Mouse (Mus musculus) embryonic facial prominence, embryonic 14.5 days (tissue): Measurements from ENCODE around the gene Gpr162. TPM values are rescaled to one million over a fixed set of nuclear protein-coding genes. Genes with fewer than 3 reads are reported as not detected.
A peak's percentile ranks its signal among the peaks of the same experiment; 100 is the strongest.

Source experiments
- ATAC-seq: fragments of 200-750 bp; cut with Nextera tagmentation; 2 replicates; pipeline ENCODE4 v1.8.0; 2017; ENCODE audit warnings: low read depth, moderate number of reproducible peaks, moderate TSS enrichment
- DNase-seq: peaks from one replicate; pipeline ENCODE4 v3.0.0-alpha.2; 2015; ENCODE audit warnings: low spot score
- H3K27ac ChIP-seq: fragments of 300-500 bp; sonication (generic); replicated peaks from 2 replicates; pipeline ENCODE4 v1.5.1; 2014; ENCODE audit warnings: low read depth, mild to moderate bottlenecking, low read length, moderate library complexity
- H3K27me3 ChIP-seq: fragments of 300-500 bp; sonication (generic); replicated peaks from 2 replicates; pipeline ENCODE4 v1.6.1; 2014; ENCODE audit warnings: low read length; ENCODE audit not compliant: control insufficient read depth, insufficient read depth
- H3K36me3 ChIP-seq: fragments of 300-500 bp; sonication (generic); 2 replicates; pipeline ENCODE4 v1.6.1; 2014; ENCODE audit warnings: low read length, mixed read lengths; ENCODE audit not compliant: control insufficient read depth, insufficient read depth
- H3K4me1 ChIP-seq: fragments of 300-500 bp; sonication (generic); 2 replicates; pipeline ENCODE4 v1.6.1; 2014; ENCODE audit warnings: antibody characterized with exemption, low read length; ENCODE audit not compliant: control insufficient read depth, insufficient read depth
- H3K4me2 ChIP-seq: fragments of 300-500 bp; sonication (generic); 2 replicates; pipeline ENCODE4 v1.6.1; 2014; ENCODE audit warnings: low read depth, mild to moderate bottlenecking, low read length, moderate library complexity, mixed read lengths
- H3K4me3 ChIP-seq: fragments of 300-500 bp; sonication (generic); 2 replicates; pipeline ENCODE4 v1.5.1; 2014; ENCODE audit warnings: low read depth, mild to moderate bottlenecking, low read length
- H3K9ac ChIP-seq: fragments of 300-500 bp; sonication (generic); 2 replicates; pipeline ENCODE4 v1.6.1; 2014; ENCODE audit warnings: low read depth, mild to moderate bottlenecking, low read length, moderate library complexity, mixed read lengths
- H3K9me3 ChIP-seq: fragments of 300-500 bp; sonication (generic); 2 replicates; pipeline ENCODE4 v1.6.1; 2016; ENCODE audit warnings: low read length; ENCODE audit not compliant: control insufficient read depth
- WGBS: fragments of 180-500 bp; shearing (Covaris S2); extraction: QIAGEN DNeasy Blood & Tissue Kit; methylation state at CpG from one replicate; pipeline ENCODE4 v1.1.7; 2014; 5-methylcytosine and 5-hydroxymethylcytosine counted together
- polyA plus RNA-seq: library from polyadenylated mRNA; unstranded; fragments of >200 nt; fragmentation: Nextera tagmentation; extraction: Ambion mirVana; gene quantifications from 2 replicates; pipeline ENCODE4 v1.2.1, GENCODE M21; 2014

Gene Gpr162
- polyA plus RNA-seq, 1 experiment from 2014 or later, result 0.95 TPM

- Histone ChIP-seq H3K9me3 (no peaks in the 10 kb centered on the region), H3K4me2 (no peak within 1 kb of the TSS), H3K27me3 (no peaks in the 10 kb centered on the region), H3K4me3 (no peak within 1 kb of the TSS), H3K9ac (no peak within 1 kb of the TSS), H3K27ac (no peak within 1 kb of the TSS), H3K4me1 (no peaks in the 10 kb centered on the region; the same call in 1 of the 2 replicates), H3K36me3 (no peaks in the 10 kb centered on the region)
- DNase-seq, result no peak
- ATAC-seq, result no peak
- 78% methylated on average over 9 of the region's 9 CpGs for WGBS
Observed at GRCm38 (mm10) chr6:124887986-124888385, 24.2 kb upstream of the Gpr162 start, which contains the start of gene Cd4. Cd4 (minus strand) TSS chr6:124888221.

GRCm38 (mm10) chr6:124885956-124886381 is 22.2 kb upstream of the Gpr162 start:
- WGBS, result 88% methylated on average over 8 of the region's 8 CpGs
- Histone ChIP-seq H3K36me3 (no peaks in the 10 kb centered on the region), H3K4me1 (no peaks in the 10 kb centered on the region; the same call in 1 of the 2 replicates)

GRCm38 (mm10) chr6:124884714-124885500 is 21.1 kb upstream of the Gpr162 start:
- Histone ChIP-seq H3K9me3 (no peaks in the 10 kb centered on the region), H3K27me3 (no peaks in the 10 kb centered on the region), H3K4me2 (no peak overlapping the region), H3K4me3 (no peak overlapping the region), H3K27ac (no peak overlapping the region), H3K9ac (no peak overlapping the region), H3K4me1 (no peaks in the 10 kb centered on the region; the same call in 1 of the 2 replicates), H3K36me3 (no peaks in the 10 kb centered on the region)
- DNase-seq, result peak; percentile 40
- WGBS, result 70% methylated on average over 10 of the region's 10 CpGs
- ATAC-seq, result no peak

More at GRCm38 (mm10) chr6:124885956-124886381, 22.2 kb upstream of the Gpr162 start:
- DNase-seq (no peak), ATAC-seq (no peak)
- H3K27ac ChIP-seq, result no peak overlapping the region
- H3K9ac ChIP-seq, result no peak overlapping the region
- no peaks in the 10 kb centered on the region for H3K9me3 ChIP-seq
- H3K27me3 ChIP-seq, result no peaks in the 10 kb centered on the region
- no peak overlapping the region for H3K4me2 ChIP-seq
- no peak overlapping the region for H3K4me3 ChIP-seq

DNA sequence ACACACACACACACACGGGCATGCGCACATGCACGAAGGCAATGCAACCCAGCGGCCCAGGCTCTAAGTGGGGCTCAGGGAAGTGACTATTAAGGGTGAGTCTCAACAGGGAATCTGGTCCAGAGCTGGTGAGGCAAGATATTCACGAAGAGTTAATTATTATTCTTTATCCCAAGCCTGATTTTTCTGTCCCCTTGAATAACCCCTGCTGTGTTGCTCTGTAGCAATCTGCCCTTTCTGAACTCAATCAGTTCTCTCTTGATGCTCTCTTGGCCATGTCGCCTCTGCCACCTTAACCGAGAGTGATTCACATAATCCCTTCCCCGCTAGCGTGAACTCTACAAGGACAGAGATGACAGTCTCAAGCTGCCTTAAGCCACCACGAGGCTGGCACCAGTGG is 19.6 kb upstream of the Gpr162 start:
- H3K9me3 ChIP-seq, result no peaks in the 10 kb centered on the region
- H3K36me3 ChIP-seq, result no peaks in the 10 kb centered on the region
- H3K4me2 ChIP-seq, result no peak overlapping the region
- no peak for DNase-seq
- ATAC-seq, result no peak
- H3K4me1 ChIP-seq, result no peaks in the 10 kb centered on the region; the same call in 1 of the 2 replicates
- 82% methylated on average over 10 of the region's 10 CpGs for WGBS
- H3K27me3 ChIP-seq, result no peaks in the 10 kb centered on the region
- H3K27ac ChIP-seq, result no peak overlapping the region
- H3K9ac ChIP-seq, result no peak overlapping the region
- no peak overlapping the region for H3K4me3 ChIP-seq

DNA sequence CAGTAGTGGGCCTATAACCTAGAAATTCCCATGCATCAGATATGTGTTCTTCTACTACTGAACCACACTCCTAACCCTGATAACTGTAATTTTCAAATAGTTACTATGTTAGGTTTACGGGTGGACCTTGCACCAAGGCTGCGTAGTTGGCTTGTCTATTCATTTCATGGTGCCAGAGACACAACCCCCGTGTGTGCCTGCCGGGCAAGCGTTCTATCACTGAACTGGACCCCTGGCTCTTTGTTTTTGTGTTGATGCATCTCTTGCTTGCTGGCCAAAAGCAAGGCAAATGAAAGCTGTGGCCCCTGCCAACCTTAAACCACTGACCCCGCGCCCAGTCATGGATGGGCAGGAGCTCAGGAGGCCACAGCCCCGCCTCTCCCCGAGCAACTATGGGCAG is 18.0 kb upstream of the Gpr162 start:
- no peak for ATAC-seq
- Histone ChIP-seq H3K27ac (no peak overlapping the region), H3K4me2 (no peak overlapping the region), H3K4me1 (no peaks in the 10 kb centered on the region; the same call in 1 of the 2 replicates), H3K9ac (no peak overlapping the region), H3K36me3 (no peaks in the 10 kb centered on the region), H3K9me3 (no peaks in the 10 kb centered on the region), H3K27me3 (no peaks in the 10 kb centered on the region), H3K4me3 (no peak overlapping the region)
- no peak for DNase-seq
- WGBS, result 88% methylated on average over 9 of the region's 9 CpGs

DNA sequence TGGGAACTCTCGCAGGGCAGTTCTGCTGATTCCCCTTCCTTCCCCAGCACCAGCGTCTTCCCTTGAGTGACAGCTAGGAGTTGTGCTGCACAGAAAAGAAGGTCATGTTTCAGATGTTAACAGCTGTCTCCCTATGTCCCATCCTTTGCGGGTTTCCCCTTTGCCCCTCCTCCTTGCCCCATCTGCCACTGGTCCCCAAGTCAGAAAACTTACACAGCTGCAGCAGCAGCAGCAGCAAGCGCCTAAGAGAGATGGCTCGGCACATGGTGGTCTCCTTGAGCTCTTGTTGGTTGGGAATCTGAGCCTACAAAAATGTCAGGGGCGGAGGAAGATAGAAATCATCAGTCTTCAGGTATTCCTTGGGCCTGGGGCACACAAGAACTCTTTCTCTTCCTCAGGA is 15.6 kb upstream of the Gpr162 start:
- Histone ChIP-seq H3K4me1 (no peaks in the 10 kb centered on the region), H3K9ac (no peak overlapping the region), H3K4me3 (no peak overlapping the region), H3K9me3 (no peaks in the 10 kb centered on the region), H3K36me3 (no peaks in the 10 kb centered on the region), H3K27me3 (no peaks in the 10 kb centered on the region), H3K4me2 (no peak overlapping the region), H3K27ac (no peak overlapping the region)
- WGBS, result 49% methylated on average over 6 of the region's 6 CpGs
- DNase-seq (no peak), ATAC-seq (peak; percentile 22; the same call in 1 of the 2 replicates)

GRCm38 (mm10) chr6:124874348-124874747 is 10.6 kb upstream of the Gpr162 start:
- DNase-seq (no peak), ATAC-seq (no peak)
- no peak overlapping the region for H3K4me2 ChIP-seq
- no peak overlapping the region for H3K27ac ChIP-seq
- WGBS, result 37% methylated on average over 3 of the region's 3 CpGs
- no peaks in the 10 kb centered on the region for H3K9me3 ChIP-seq
- H3K4me1 ChIP-seq, result no peaks in the 10 kb centered on the region
- no peaks in the 10 kb centered on the region for H3K27me3 ChIP-seq
- H3K36me3 ChIP-seq, result no peaks in the 10 kb centered on the region
- no peak overlapping the region for H3K4me3 ChIP-seq
- no peak overlapping the region for H3K9ac ChIP-seq

- Histone ChIP-seq H3K4me3 (no peak overlapping the region), H3K4me2 (no peak overlapping the region), H3K4me1 (peaks cover 7% of the 10 kb centered on the region), H3K27ac (no peak overlapping the region), H3K36me3 (no peaks in the 10 kb centered on the region), H3K9ac (no peak overlapping the region), H3K27me3 (no peaks in the 10 kb centered on the region), H3K9me3 (no peaks in the 10 kb centered on the region)
- WGBS, result 62% methylated on average over 6 of the region's 7 CpGs
- no peak for ATAC-seq
- DNase-seq, result no peak
Observed at GRCm38 (mm10) chr6:124866560-124866959, 2.8 kb upstream of the Gpr162 start.
